Mouse (Mus musculus): ENCODE measurements around the gene Snrpa1.

DNA sequence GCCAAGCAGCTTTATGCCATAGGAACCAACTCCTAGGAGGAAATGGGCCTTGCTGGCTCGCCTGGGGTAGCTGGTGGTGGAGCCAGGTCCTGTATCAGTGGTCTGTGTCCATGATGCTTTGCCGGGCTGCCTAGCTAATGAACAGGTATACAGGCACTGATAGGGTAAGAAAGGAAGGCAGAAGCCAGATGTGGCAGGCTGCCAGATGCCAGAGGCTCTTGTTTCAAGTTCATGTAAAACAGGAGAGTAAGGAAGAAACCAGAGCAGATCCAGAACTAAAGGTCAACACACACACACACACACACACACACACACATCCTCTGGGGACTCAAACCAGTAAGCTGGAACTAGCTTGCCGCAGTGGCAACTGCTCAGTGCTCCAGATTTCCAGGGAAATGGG, 20.5 kb upstream of the Snrpa1 start:
- TF ChIP-seq POLR2A (IDR thresholded peaks at IDR 0.05; ENCODE audit: low read depth, low read length) (no peak), MXI1 (IDR thresholded peaks at IDR 0.05; ENCODE audit: low read depth, low read length) (no peak), TCF12 (IDR thresholded peaks at IDR 0.05; ENCODE audit: low read depth, low read length) (no peak)
